Mouse (Mus musculus): ENCODE measurements around the gene Rnf166. TPM values are rescaled to one million over a fixed set of nuclear protein-coding genes. Genes with fewer than 3 reads are reported as not detected.
A peak's percentile ranks its signal among the peaks of the same experiment; 100 is the strongest.

Gene Rnf166
- polyA plus RNA-seq, 1 experiment, result 36.3 TPM

GRCm38 (mm10) chr8:122432443-122433268 lies 43.2 kb downstream of the Rnf166 start, which contains the start of gene Cyba:
Gene Cyba (minus strand): TSS chr8:122432930.
- no peaks in the 10 kb centered on the region for H3K79me2 ChIP-seq (ENCODE audit: control insufficient read depth, insufficient read depth)
- H3ac ChIP-seq (ENCODE audit: control insufficient read depth, insufficient read length), result no peak within 1 kb of the TSS
- no peak within 1 kb of the TSS for H3K4me2 ChIP-seq (ENCODE audit: low read depth)
- H3K27me3 ChIP-seq (ENCODE audit: control insufficient read depth, insufficient read depth, insufficient read length), result no peaks in the 10 kb centered on the region
- H3K36me3 ChIP-seq (ENCODE audit: control insufficient read depth, insufficient read depth), result peaks cover 14% of the 10 kb centered on the region
- H3K4me3 ChIP-seq, result no peak within 1 kb of the TSS
- peak; percentile 47 for TF ChIP-seq POLR2AphosphoS2 (IDR thresholded peaks at IDR 0.05; ENCODE audit: insufficient read length, low read depth)
- no peak for TF ChIP-seq TCF3 (IDR thresholded peaks at IDR 0.05; ENCODE audit: insufficient read length, low read depth)

GRCm38 (mm10) chr8:122431694-122432442 lies 44.0 kb downstream of the Rnf166 start:
- Histone ChIP-seq H3ac (ENCODE audit: control insufficient read depth, insufficient read length) (no peak overlapping the region), H3K27me3 (ENCODE audit: control insufficient read depth, insufficient read depth, insufficient read length) (no peaks in the 10 kb centered on the region), H3K79me2 (ENCODE audit: control insufficient read depth, insufficient read depth) (no peaks in the 10 kb centered on the region), H3K36me3 (ENCODE audit: control insufficient read depth, insufficient read depth) (peaks cover 14% of the 10 kb centered on the region), H3K4me3 (no peak overlapping the region), H3K4me2 (ENCODE audit: low read depth) (no peak overlapping the region)
- TF ChIP-seq TCF3 (IDR thresholded peaks at IDR 0.05; ENCODE audit: insufficient read length, low read depth) (no peak), POLR2A (IDR thresholded peaks at IDR 0.05; ENCODE audit: insufficient read length, low read depth) (no peak), SRF (IDR thresholded peaks at IDR 0.05; ENCODE audit: control insufficient read depth, insufficient read length, low read depth) (no peak), CEBPB (IDR thresholded peaks at IDR 0.05; ENCODE audit: insufficient read depth, poor library complexity, severe bottlenecking) (no peak), MYOG (IDR thresholded peaks at IDR 0.05; ENCODE audit: control insufficient read depth in 1 of 3, insufficient read depth in 1 of 3, insufficient read length in 2 of 3, low read depth in 2 of 3) (no peak), MAX (IDR thresholded peaks at IDR 0.05; ENCODE audit: low read depth) (no peak), TCF12 (IDR thresholded peaks at IDR 0.05; ENCODE audit: insufficient read depth, poor library complexity, severe bottlenecking) (no peak), POLR2AphosphoS2 (IDR thresholded peaks at IDR 0.05; ENCODE audit: insufficient read length, low read depth) (no peak), MYOD1 (IDR thresholded peaks at IDR 0.05; ENCODE audit: control insufficient read depth in 1 of 3, insufficient read length in 2 of 3, low read depth in 2 of 3) (no peak), REST (IDR thresholded peaks at IDR 0.05; ENCODE audit: insufficient read depth, insufficient read length) (no peak), USF1 (IDR thresholded peaks at IDR 0.05; ENCODE audit: low read depth) (no peak), E2F4 (IDR thresholded peaks at IDR 0.05; ENCODE audit: insufficient read depth) (no peak)

GRCm38 (mm10) chr8:122430646-122431045 lies 45.2 kb downstream of the Rnf166 start:
- Histone ChIP-seq H3ac (ENCODE audit: control insufficient read depth, insufficient read length) (no peak overlapping the region), H3K79me2 (ENCODE audit: control insufficient read depth, insufficient read depth) (no peaks in the 10 kb centered on the region), H3K4me2 (ENCODE audit: low read depth) (no peak overlapping the region), H3K36me3 (ENCODE audit: control insufficient read depth, insufficient read depth) (peaks cover 5% of the 10 kb centered on the region), H3K4me3 (no peak overlapping the region), H3K27me3 (ENCODE audit: control insufficient read depth, insufficient read depth, insufficient read length) (no peaks in the 10 kb centered on the region)
- TF ChIP-seq POLR2A (IDR thresholded peaks at IDR 0.05; ENCODE audit: insufficient read length, low read depth), result no peak
- no peak for TF ChIP-seq TCF12 (IDR thresholded peaks at IDR 0.05; ENCODE audit: insufficient read depth, poor library complexity, severe bottlenecking)
- no peak for TF ChIP-seq CEBPB (IDR thresholded peaks at IDR 0.05; ENCODE audit: insufficient read depth, poor library complexity, severe bottlenecking)
- no peak for TF ChIP-seq POLR2AphosphoS2 (IDR thresholded peaks at IDR 0.05; ENCODE audit: insufficient read length, low read depth)

GRCm38 (mm10) chr8:122430058-122430636 lies 45.7 kb downstream of the Rnf166 start:
- H3K36me3 ChIP-seq (ENCODE audit: control insufficient read depth, insufficient read depth), result no peaks in the 10 kb centered on the region
- H3K4me3 ChIP-seq, result no peak overlapping the region
- peak overlapping the region; percentile 6 for H3K4me2 ChIP-seq (ENCODE audit: low read depth)
- no peaks in the 10 kb centered on the region for H3K79me2 ChIP-seq (ENCODE audit: control insufficient read depth, insufficient read depth)
- TF ChIP-seq MYOG (IDR thresholded peaks at IDR 0.05; ENCODE audit: control insufficient read depth in 1 of 3, insufficient read depth in 1 of 3, insufficient read length in 2 of 3, low read depth in 2 of 3), result no peak
- TF ChIP-seq TCF3 (IDR thresholded peaks at IDR 0.05; ENCODE audit: insufficient read length, low read depth), result no peak
- TF ChIP-seq MYOD1 (IDR thresholded peaks at IDR 0.05; ENCODE audit: control insufficient read depth in 1 of 3, insufficient read length in 2 of 3, low read depth in 2 of 3), result no peak
- no peak for TF ChIP-seq MAX (IDR thresholded peaks at IDR 0.05; ENCODE audit: low read depth)
- no peak for TF ChIP-seq POLR2AphosphoS2 (IDR thresholded peaks at IDR 0.05; ENCODE audit: insufficient read length, low read depth)
- no peak for TF ChIP-seq POLR2A (IDR thresholded peaks at IDR 0.05; ENCODE audit: insufficient read length, low read depth)
- TF ChIP-seq E2F4 (IDR thresholded peaks at IDR 0.05; ENCODE audit: insufficient read depth), result no peak
- TF ChIP-seq SRF (IDR thresholded peaks at IDR 0.05; ENCODE audit: control insufficient read depth, insufficient read length, low read depth), result no peak
- no peak for TF ChIP-seq USF1 (IDR thresholded peaks at IDR 0.05; ENCODE audit: low read depth)
- TF ChIP-seq TCF12 (IDR thresholded peaks at IDR 0.05; ENCODE audit: insufficient read depth, poor library complexity, severe bottlenecking), result no peak
- no peak for TF ChIP-seq REST (IDR thresholded peaks at IDR 0.05; ENCODE audit: insufficient read depth, insufficient read length)
- TF ChIP-seq CEBPB (IDR thresholded peaks at IDR 0.05; ENCODE audit: insufficient read depth, poor library complexity, severe bottlenecking), result no peak
- no peak overlapping the region for H3ac ChIP-seq (ENCODE audit: control insufficient read depth, insufficient read length)
- no peaks in the 10 kb centered on the region for H3K27me3 ChIP-seq (ENCODE audit: control insufficient read depth, insufficient read depth, insufficient read length)

All from myocyte (in vitro differentiated cells).